Mouse (Mus musculus) embryonic fibroblast, embryonic 13.5 days (primary cell): ENCODE measurements at regions not wholly inside any gene's neighbourhood (a gene's known extent, or its start where the extent isn't known, plus 50 kb on each side); places are given as distances from the start of the nearest gene placed in this dataset.

Experiments
- H3K27ac ChIP-seq: 2 replicates; pipeline ENCODE4 v1.5.1; 2012; ENCODE audit warnings: low read length, control low read depth, inconsistent platforms; ENCODE audit not compliant: insufficient read depth
- H3K4me1 ChIP-seq: 2 replicates; pipeline ENCODE4 v1.6.1; 2011; ENCODE audit warnings: low read length; ENCODE audit not compliant: control insufficient read depth, insufficient read depth
- H3K4me3 ChIP-seq: 2 replicates; pipeline ENCODE4 v1.5.1; 2011; ENCODE audit warnings: mild to moderate bottlenecking, control low read depth, low read length; ENCODE audit not compliant: insufficient read depth
- CTCF ChIP-seq: IDR thresholded peaks from 2 replicates; pipeline ENCODE4 v1.5.1; 2011; ENCODE audit warnings: mild to moderate bottlenecking, control low read depth, low read length, moderate library complexity, borderline replicate concordance; ENCODE audit not compliant: insufficient read depth
- POLR2A ChIP-seq: IDR thresholded peaks from 2 replicates; pipeline ENCODE4 v1.6.1; 2011; ENCODE audit warnings: low read depth, mild to moderate bottlenecking, control low read depth, low read length, moderate library complexity

DNA sequence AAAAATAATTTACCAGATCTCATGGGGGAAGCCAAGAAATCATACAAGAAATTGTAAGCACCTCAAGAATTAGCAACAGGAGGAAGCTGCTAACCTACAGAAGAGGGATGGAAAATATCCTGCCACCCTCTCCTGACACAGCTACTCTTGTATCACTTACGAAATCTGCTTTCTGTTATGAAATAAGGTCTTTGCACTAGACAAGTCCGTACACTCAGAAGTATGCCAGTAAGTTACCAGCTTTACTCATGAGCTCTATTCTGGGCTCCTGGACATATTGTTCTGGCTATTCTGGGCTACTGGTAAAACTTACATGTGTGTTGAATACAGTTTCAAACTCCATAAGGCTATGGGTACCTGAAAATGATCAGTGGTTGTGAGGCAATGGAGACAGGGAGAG is 379.9 kb downstream of the Pmp22 start:
- Histone ChIP-seq H3K4me3 (no peak overlapping the region), H3K27ac (no peak overlapping the region), H3K4me1 (no peaks in the 10 kb centered on the region)
- no peak for TF ChIP-seq POLR2A
- no peak for TF ChIP-seq CTCF

DNA sequence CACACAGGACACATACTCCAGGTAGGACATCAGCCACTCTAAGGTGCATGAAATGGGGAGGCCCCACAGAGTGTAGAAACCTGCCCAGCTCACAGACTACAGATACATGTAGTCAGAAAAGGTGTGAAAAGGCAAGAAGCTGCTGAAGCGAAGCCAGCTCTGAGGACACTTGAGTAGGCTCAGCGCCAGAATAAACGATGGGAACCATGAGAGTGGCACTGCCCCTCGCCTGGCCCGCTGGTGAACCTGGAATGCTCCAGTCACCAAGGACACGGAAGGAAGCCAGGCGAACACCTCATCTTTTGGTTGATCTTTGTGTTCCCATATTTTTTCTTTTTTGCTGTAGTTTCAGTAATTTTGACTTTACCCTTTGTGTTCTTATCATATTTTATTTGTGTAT is 381.8 kb downstream of the Pmp22 start:
- H3K4me3 ChIP-seq = no peak overlapping the region
- no peak overlapping the region for H3K27ac ChIP-seq
- no peak for TF ChIP-seq POLR2A
- TF ChIP-seq CTCF = no peak
- no peaks in the 10 kb centered on the region for H3K4me1 ChIP-seq

- H3K4me3 ChIP-seq = no peak overlapping the region
- TF ChIP-seq CTCF (no peak), POLR2A (no peak)
- no peaks in the 10 kb centered on the region for H3K4me1 ChIP-seq
- H3K27ac ChIP-seq = no peak overlapping the region
Observed at GRCm38 (mm10) chr11:63514615-63515014, 385.8 kb downstream of the Pmp22 start.

- no peaks in the 10 kb centered on the region for H3K4me1 ChIP-seq
- H3K4me3 ChIP-seq = no peak overlapping the region
- H3K27ac ChIP-seq = no peak overlapping the region
- TF ChIP-seq CTCF = no peak
- TF ChIP-seq POLR2A = no peak
Observed at GRCm38 (mm10) chr11:63518847-63519246, 390.1 kb downstream of the Pmp22 start.

DNA sequence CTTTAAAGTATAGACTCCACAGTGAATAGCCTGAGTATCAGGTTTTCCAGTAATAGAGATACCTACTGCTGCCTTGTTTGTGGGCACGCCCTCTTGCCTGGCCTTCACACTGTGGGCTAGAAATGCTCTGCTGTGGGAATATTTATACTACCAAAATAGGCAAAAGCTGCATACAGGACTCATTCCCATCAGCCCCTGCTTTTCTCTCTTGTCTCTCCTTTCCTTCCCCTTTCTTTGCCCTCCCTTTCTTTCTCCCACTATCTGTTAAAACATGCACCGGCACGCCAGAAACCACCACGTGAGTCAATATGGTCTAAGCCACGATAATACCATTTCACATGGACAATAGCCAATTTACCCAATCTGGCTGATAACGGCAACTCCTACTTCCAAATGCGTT is 395.5 kb downstream of the Pmp22 start:
- H3K4me1 ChIP-seq = no peaks in the 10 kb centered on the region

GRCm38 (mm10) chr11:63525431-63525830 is 396.6 kb downstream of the Pmp22 start:
- no peaks in the 10 kb centered on the region for H3K4me1 ChIP-seq
- H3K4me3 ChIP-seq = no peak overlapping the region
- no peak overlapping the region for H3K27ac ChIP-seq
- TF ChIP-seq POLR2A (no peak), CTCF (no peak)

More for the DNA sequence above, 395.5 kb downstream of the Pmp22 start:
- H3K27ac ChIP-seq = no peak overlapping the region
- TF ChIP-seq POLR2A = no peak
- no peak for TF ChIP-seq CTCF
- no peak overlapping the region for H3K4me3 ChIP-seq

- H3K4me1 ChIP-seq = no peaks in the 10 kb centered on the region
- no peak overlapping the region for H3K4me3 ChIP-seq
- no peak overlapping the region for H3K27ac ChIP-seq
- no peak for TF ChIP-seq POLR2A
Observed at GRCm38 (mm10) chr11:63525956-63526355, 396.1 kb downstream of the Hs3st3b1 start.

- Histone ChIP-seq H3K4me3 (no peak overlapping the region), H3K4me1 (no peaks in the 10 kb centered on the region), H3K27ac (no peak overlapping the region)
- TF ChIP-seq CTCF (no peak), POLR2A (no peak)
Observed at GRCm38 (mm10) chr11:63532752-63533151, 389.3 kb downstream of the Hs3st3b1 start.

DNA sequence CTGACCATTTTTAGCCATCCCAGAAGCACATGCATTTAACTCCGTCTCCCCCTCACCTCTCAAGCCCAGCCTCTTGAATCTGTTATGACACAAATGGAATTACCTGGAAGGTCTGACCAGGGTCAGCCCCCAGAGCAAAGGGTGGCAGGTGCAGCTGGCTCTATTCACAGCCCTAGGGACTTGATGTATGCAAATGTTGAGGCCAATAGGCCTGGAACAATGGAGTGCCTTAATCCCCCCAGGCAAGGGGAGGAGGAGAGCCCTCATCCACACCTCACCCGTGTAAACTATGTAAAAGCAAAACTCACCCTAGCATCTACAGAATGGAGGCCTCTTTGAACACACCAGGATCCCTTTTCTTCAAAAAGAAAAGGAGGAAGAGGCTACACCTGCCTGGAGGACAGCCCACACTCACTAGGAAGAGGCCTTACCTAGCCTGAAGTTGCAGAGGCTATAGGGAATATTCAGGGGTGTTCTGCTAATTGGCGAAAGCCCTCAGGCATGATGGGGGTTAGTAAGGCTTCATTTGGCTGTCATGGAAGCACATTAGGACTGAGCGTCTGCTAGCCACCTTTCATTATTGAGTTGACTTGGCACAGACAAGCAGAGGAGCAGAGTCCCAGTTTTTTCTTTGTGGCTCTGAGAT is 388.4 kb downstream of the Hs3st3b1 start:
- TF ChIP-seq POLR2A (no peak), CTCF (no peak)
- Histone ChIP-seq H3K27ac (no peak overlapping the region), H3K4me1 (no peaks in the 10 kb centered on the region), H3K4me3 (no peak overlapping the region)

- Histone ChIP-seq H3K4me1 (no peaks in the 10 kb centered on the region), H3K4me3 (no peak overlapping the region), H3K27ac (no peak overlapping the region)
- no peak for TF ChIP-seq POLR2A
- no peak for TF ChIP-seq CTCF
Observed at GRCm38 (mm10) chr11:63537693-63538092, 384.4 kb downstream of the Hs3st3b1 start.
